Mouse (Mus musculus) liver, embryonic 14.5 days (tissue): ENCODE data around the gene Il18bp. TPM values are rescaled to one million over a fixed set of nuclear protein-coding genes. Genes with fewer than 3 reads are reported as not detected.

ENCODE experiments used
- ATAC-seq: fragments of 200-750 bp; cut with Nextera tagmentation; 2 replicates; pipeline ENCODE4 v1.8.0; 2017; ENCODE audit warnings: moderate number of reproducible peaks, mild to moderate bottlenecking, moderate library complexity; ENCODE audit not compliant: insufficient read depth
- DNase-seq, 3 experiments: peaks; one replicate each; pipeline ENCODE4 v3.0.0-alpha.2; 2012 to 2013; ENCODE audit warnings: low read depth in 3 of 3, low spot score in 3 of 3
- H3K27ac ChIP-seq: fragments of 300-500 bp; sonication (generic); 2 replicates; pipeline ENCODE4 v1.5.1; 2014; ENCODE audit warnings: moderate library complexity, mild to moderate bottlenecking, control low read depth, inconsistent platforms
- H3K27me3 ChIP-seq: fragments of 300-500 bp; sonication (generic); 2 replicates; pipeline ENCODE4 v1.6.1; 2014; ENCODE audit warnings: mild to moderate bottlenecking, low read length, moderate library complexity; ENCODE audit not compliant: control insufficient read depth, insufficient read depth
- H3K36me3 ChIP-seq: fragments of 300-500 bp; sonication (generic); replicated peaks from 2 replicates; pipeline ENCODE4 v1.6.1; 2014; ENCODE audit warnings: low read depth; ENCODE audit not compliant: control insufficient read depth, insufficient read depth
- H3K4me1 ChIP-seq, 2 experiments: fragments of 200-500 bp in 1 of 2; fragments of 300-500 bp in 1 of 2; sonication (generic) in 1 of 2; replicated peaks; 2 replicates each; pipeline ENCODE4 v1.6.1; 2012 to 2014; ENCODE audit warnings: antibody characterized with exemption in 1 of 2, inconsistent platforms in 1 of 2, low read length in 1 of 2; ENCODE audit not compliant: control insufficient read depth in 2 of 2, insufficient read depth in 2 of 2
- H3K4me2 ChIP-seq: fragments of 300-500 bp; sonication (generic); 2 replicates; pipeline ENCODE4 v1.6.1; 2014; ENCODE audit warnings: low read depth, mild to moderate bottlenecking, control low read depth, moderate library complexity
- H3K4me3 ChIP-seq, 2 experiments: fragments of 200-500 bp in 1 of 2; fragments of 300-500 bp in 1 of 2; sonication (generic) in 1 of 2; 2 replicates each; pipeline ENCODE4 v1.5.1; 2012 to 2014; ENCODE audit warnings: low read depth in 2 of 2, low read length in 2 of 2, mild to moderate bottlenecking in 2 of 2, control low read depth in 1 of 2, inconsistent platforms in 1 of 2, moderate library complexity in 1 of 2; ENCODE audit not compliant: insufficient read depth in 1 of 2
- H3K9ac ChIP-seq: fragments of 300-500 bp; sonication (generic); replicated peaks from 2 replicates; pipeline ENCODE4 v1.6.1; 2014; ENCODE audit warnings: mild to moderate bottlenecking, control low read depth, moderate library complexity
- H3K9me3 ChIP-seq: fragments of 300-500 bp; sonication (generic); 2 replicates; pipeline ENCODE4 v1.6.1; 2016; ENCODE audit warnings: low read length, mixed read lengths; ENCODE audit not compliant: control insufficient read depth
- CTCF ChIP-seq: IDR thresholded peaks from 2 replicates; pipeline ENCODE4 v1.5.1; 2016; ENCODE audit warnings: antibody characterized with exemption, low read depth, control low read depth
- EP300 ChIP-seq: IDR thresholded peaks from 2 replicates; pipeline ENCODE4 v1.6.1; 2016; ENCODE audit warnings: antibody characterized with exemption, low read depth
- WGBS: fragments of 180-500 bp; shearing (Covaris S2); extraction: QIAGEN DNeasy Blood & Tissue Kit; methylation state at CpG from one replicate; pipeline ENCODE4 v1.1.7; 2014; ENCODE audit not compliant: insufficient replicate concordance; 5-methylcytosine and 5-hydroxymethylcytosine counted together
- polyA plus RNA-seq, 2 experiments: library from polyadenylated mRNA; depleted of rRNA in 1 of 2; stranded (reverse) in 1 of 2; unstranded in 1 of 2; fragments of >200 nt; fragmentation: Nextera tagmentation in 1 of 2; extraction: Ambion mirVana in 1 of 2; gene quantifications; 2 replicates each; pipeline versions ENCODE4 v1.2.1 to v1.2.3; 2012 to 2014

The Il18bp gene
- 12.7 and 14.8 TPM in 2 replicates for polyA plus RNA-seq (2012; rRNA removed)
- polyA plus RNA-seq (2014; fragmentation: Nextera tagmentation; extraction: Ambion mirVana), result 15.0 and 15.9 TPM in 2 replicates

GRCm38 (mm10) chr7:102018590-102018989 lies at the start of gene Il18bp:
Gene Il18bp (minus strand): TSS chr7:102018690.
- no peak for TF ChIP-seq EP300
- no peak for TF ChIP-seq CTCF
- Histone ChIP-seq H3K4me3 (no peak within 1 kb of the TSS), H3K4me1 (no peaks in the 10 kb centered on the region), H3K4me2 (peak within 1 kb of the TSS; percentile 32), H3K9ac (no peak within 1 kb of the TSS), H3K9me3 (no peaks in the 10 kb centered on the region), H3K27me3 (no peaks in the 10 kb centered on the region), H3K27ac (no peak within 1 kb of the TSS), H3K36me3 (peaks cover 53% of the 10 kb centered on the region)
- DNase-seq (no peak), ATAC-seq (no peak)
- WGBS, result 75% methylated on average over 3 of the region's 3 CpGs

DNA sequence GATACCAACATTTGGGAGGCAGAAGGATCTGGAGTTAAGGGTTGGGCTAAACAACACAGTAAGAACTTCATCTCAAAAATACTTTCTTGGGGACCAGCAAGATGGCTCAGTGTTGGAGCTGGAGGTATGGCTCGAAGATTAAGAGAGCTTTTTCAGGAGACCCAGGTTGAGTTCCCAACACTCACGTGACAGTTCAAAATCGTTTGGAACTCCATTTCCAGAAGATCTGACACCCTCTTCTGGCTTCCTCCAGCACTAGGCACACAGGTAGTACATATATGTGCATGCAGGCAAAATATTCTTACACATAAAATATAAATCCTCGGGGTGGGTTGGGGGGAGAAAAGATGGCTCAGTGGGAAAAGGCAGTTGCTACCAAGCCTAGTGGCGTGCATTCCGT lies 47.9 kb upstream of the Il18bp start:
- 62% methylated on average over 6 of the region's 6 CpGs for WGBS
- Histone ChIP-seq H3K4me3 (peak overlapping the region; percentile 77 to 99), H3K27me3 (no peaks in the 10 kb centered on the region), H3K36me3 (peaks cover 2% of the 10 kb centered on the region), H3K9ac (peak overlapping the region; percentile 79), H3K27ac (peak overlapping the region; percentile 43), H3K4me2 (peak overlapping the region; percentile 93), H3K4me1 (peaks cover 18 to 20% of the 10 kb centered on the region in 2 experiments), H3K9me3 (no peaks in the 10 kb centered on the region)
- TF ChIP-seq CTCF, result no peak
- DNase-seq, result no peak
- no peak for ATAC-seq

DNA sequence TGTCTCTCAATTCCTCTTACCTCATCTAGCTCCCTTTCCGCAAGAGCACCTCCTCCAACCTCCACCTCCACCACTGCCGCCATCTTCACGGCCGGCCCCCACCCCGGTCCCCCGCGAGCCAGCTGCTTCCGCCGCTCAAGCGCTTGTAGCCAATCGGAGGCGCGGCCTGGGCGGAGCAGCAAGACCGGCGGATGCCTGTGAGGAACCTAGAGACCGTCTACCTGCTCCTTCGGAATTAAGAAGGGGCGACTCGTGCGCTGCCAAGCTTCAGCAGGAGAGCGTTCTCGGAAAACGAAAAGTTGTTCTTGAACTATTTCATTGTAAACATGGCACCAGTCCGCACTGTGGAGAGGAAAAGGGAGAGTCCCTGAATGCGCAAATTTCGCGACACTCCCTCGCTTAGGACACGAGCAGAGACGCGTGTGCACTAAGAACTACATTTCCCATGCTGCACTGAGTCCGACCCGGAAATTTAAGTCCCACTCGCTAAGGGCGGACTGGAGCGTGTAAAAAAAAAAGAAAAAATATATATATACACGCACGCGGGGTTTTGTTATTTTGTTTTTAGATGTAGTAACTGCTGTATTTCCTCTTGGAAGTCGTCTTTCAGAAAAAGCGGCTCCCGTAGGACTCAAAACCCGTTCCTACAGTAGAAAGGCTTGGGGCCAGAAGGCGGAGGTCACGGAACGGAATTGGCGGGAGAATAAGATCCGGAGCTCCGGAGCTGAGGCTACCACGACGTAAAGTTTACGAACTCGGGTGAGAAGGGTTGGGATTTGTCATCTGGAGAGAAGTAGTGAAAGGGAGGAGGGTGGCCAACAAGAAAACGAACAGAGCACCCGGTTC lies 46.8 kb upstream of the Il18bp start, which contains the start of the genes Rnf121, Xndc1 and Xntrpc:
Gene Rnf121 (minus strand): TSS at position 424 of the 846 bp plus-strand sequence.
Gene Xndc1 (plus strand): TSS at position 466 of the 846 bp plus-strand sequence.
Gene Xntrpc (plus strand): TSS at position 668 of the 846 bp plus-strand sequence.
- Histone ChIP-seq H3K4me1 (peaks cover 20 to 22% of the 10 kb centered on the region in 2 experiments), H3K4me2 (peak within 1 kb of the TSS; percentile 93), H3K27ac (peak within 1 kb of the TSS; percentile 43), H3K27me3 (no peaks in the 10 kb centered on the region), H3K36me3 (no peaks in the 10 kb centered on the region; the same call in 1 of the 2 replicates), H3K4me3 (peak within 1 kb of the TSS; percentile 77 to 99), H3K9ac (peak within 1 kb of the TSS; percentile 79), H3K9me3 (no peaks in the 10 kb centered on the region)
- ATAC-seq (peak; percentile 98), DNase-seq (peak; percentile 78 to 86 (median 82))
- WGBS, result under 1% methylated on average over 56 of the region's 56 CpGs
- no peak for TF ChIP-seq EP300
- no peak for TF ChIP-seq CTCF

DNA sequence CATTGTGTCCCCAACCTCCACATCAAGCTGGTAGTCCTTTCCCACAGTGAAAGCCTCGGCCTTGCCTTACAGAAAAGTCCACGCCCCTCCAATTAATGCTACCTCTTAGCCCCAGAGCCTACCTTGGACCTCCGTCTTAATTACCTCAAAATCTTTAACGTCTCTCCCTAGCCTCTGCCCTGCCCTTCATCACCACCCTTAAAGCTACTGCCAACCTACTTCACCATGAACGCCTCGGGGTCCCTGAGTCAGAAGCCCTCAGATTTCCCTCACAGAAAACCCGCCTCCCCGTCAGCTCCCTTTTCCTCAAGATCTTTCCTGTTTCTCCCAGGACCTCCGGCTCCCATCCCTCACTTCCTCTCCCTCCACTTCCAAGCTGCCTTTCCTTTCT lies 46.2 kb upstream of the Il18bp start:
- under 1% methylated on average over 9 of the region's 9 CpGs for WGBS
- Histone ChIP-seq H3K4me3 (peak overlapping the region; percentile 77 to 99), H3K36me3 (no peaks in the 10 kb centered on the region; the same call in none of the 2 replicates), H3K27ac (no peak overlapping the region), H3K4me1 (peaks cover 20 to 24% of the 10 kb centered on the region in 2 experiments), H3K4me2 (peak overlapping the region; percentile 93), H3K9me3 (no peaks in the 10 kb centered on the region), H3K9ac (peak overlapping the region; percentile 79), H3K27me3 (no peaks in the 10 kb centered on the region)
- TF ChIP-seq CTCF (no peak), EP300 (no peak)
- ATAC-seq (no peak), DNase-seq (no peak)

DNA sequence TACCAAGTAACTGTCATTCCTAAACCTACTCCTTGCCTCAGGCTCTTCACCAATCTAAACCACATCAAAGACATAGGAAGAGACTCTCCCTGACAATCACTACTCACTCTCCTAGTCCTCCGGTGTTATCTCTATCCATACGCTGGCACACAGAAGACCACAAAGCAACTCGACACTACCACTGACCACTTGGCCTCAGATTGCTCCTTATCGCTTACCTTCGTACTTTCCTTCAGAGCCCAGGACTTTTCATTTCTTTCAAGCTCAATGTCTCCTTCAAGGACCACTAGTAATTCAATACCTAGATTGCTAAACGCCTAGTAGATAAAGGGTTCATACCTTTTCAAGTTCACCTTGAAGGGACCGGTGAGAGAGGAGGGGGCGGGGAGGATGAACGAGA lies 45.4 kb upstream of the Il18bp start:
- Histone ChIP-seq H3K36me3 (no peaks in the 10 kb centered on the region; the same call in 1 of the 2 replicates), H3K27me3 (no peaks in the 10 kb centered on the region), H3K4me2 (peak overlapping the region; percentile 93), H3K4me3 (peak overlapping the region; percentile 77 to 99), H3K27ac (no peak overlapping the region), H3K9me3 (no peaks in the 10 kb centered on the region), H3K4me1 (peaks cover 20 to 25% of the 10 kb centered on the region in 2 experiments), H3K9ac (peak overlapping the region; percentile 79)
- 22% methylated on average over 9 of the region's 9 CpGs for whole genome bisulfite sequencing
- TF ChIP-seq CTCF (no peak), EP300 (no peak)
- DNase-seq (no peak), ATAC-seq (no peak)
